Mouse (Mus musculus): Measurements from ENCODE around the gene Synrg.

Gene Synrg

DNA sequence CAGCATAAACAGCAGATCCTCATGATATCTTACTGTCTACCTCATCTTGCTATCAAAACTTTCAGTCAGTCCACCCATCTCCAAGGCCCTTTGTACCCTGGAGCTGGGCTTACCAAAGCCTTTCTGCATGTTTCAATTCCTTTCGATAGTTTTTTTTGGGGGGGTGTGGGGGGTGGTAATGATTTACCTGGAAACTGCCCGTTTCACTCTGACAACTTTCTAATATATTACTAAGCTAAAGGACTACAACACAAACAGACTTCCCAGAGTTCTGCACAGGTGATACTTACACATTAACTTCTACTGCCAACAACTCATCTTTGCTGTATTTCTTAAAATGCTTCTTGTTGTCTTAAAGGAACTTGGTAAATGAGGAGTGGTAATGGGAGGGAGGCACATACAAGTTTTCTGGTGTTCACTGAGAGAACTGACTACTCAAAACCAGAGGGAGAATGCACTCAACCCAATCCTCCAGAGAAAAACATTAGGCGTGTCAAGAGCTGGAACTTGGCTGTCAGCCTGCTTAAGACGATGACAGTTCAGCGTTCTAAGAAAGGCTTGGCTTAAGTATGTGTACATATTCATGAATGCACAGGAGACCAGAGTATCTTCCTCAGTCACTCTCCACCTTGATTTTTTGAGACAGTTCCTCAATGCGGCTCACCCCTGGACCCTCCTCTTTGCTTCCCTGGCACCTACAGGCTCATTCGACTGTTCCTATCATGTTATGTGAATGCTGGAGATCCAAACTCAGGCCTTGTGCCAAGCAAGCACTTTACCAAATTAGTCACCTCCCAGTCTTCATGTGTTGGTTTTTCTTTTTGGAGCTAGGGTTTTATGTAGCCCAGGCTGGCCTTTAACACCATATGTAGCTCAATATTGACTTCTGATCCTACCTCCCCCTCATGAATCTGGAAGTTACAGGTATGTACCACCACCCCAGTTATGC is 109.9 kb downstream of the Synrg start:
- no peak for DNase-seq (ENCODE audit: low spot score)

DNA sequence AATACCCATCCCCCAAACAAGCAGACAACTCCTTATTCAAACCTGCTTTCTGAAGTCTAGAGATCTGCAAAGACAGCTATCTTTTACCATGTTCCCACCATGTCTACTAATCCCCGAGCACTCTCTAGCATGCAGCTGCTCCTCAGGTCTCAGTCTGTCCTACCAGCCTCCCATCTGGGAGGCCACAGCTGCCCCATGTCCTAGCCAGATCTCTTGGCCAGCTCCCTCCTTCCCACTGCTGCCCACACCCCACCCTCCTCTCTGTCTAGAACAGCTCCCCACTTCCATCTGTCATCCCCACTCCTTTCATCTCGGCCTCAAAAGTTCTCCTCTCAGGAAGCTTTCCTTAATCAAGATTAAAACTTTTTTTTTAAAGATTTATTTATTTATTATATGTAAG is 112.8 kb downstream of the Synrg start:
- DNase-seq (ENCODE audit: low spot score) = no peak

DNA sequence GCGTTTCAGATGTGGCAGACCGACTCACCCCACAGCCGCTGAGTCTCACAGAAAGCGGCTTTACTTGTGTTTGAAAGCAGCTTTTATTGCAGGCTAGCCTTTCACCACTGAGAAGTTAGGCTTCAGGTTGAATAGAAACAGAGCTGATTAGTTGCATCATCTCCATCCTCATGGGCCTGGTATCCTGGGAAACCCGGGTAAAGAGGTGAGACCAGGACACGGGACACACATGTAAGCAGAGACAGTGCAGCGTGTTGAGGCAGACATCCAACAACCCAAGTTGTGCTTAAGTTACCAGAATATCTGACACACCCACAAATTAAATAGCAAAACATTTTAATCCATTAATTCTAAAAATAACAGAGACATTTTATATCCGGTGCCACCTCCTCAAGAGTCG is 114.4 kb downstream of the Synrg start:
- no peak for DNase-seq (ENCODE audit: low spot score)

DNA sequence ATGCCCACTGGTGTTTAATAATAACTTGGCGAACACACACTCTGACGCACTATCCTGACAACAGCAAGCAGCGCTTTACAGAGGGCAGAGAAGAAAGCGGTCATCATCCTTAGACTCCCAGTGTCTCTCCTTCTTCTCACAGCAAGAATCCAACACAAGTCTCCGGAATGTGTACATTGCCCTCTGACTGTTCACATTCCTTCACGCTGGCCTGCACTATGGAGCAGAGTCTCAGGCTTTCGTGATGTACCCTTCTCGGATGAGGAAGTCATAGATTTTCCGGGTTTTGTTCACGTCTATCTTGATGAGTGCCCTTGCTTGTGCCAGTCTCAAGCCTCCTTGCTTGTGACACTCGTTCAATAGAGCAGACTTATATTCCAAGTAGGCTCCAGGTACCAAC is 115.1 kb downstream of the Synrg start:
- no peak for DNase-seq (ENCODE audit: low spot score)

DNA sequence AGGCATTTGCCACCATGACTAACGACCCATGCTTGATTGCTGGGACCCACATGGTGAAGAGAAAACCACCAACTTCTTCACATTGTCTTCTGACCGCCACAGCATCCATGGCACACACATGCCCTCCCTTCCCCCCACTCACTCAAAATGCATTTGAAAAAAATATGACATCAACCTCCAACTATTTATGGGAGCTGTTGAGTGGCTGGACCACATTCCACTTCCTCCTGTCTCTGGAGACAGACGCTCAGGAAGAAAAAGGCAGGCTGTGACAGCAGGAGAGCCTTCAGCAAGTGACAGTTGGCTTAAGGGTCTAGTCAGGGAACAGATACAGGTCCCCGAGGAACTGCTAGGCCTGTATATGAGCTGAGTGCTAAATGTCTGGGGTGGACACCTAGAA is 115.7 kb downstream of the Synrg start:
- DNase-seq (ENCODE audit: low spot score) = no peak

DNA sequence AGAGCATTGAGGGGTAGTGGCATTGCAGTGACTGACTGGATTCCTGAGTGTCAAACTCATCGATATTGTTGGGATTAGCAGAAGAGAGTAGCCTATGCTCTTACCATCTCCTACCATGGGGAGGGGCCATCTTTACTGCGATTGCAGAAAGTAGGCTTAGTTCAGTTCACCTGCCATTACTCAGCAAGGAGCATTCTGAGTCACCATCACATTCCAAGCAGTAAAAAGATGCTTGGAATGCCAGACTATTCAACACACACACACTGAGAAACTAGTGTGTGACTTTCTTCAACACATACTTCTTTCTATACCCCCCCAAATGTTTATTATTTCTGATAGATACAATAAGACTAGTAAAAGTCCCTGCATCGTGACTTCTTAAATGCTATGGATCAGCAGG is 116.1 kb downstream of the Synrg start:
- no peak for DNase-seq (ENCODE audit: low spot score)

DNA sequence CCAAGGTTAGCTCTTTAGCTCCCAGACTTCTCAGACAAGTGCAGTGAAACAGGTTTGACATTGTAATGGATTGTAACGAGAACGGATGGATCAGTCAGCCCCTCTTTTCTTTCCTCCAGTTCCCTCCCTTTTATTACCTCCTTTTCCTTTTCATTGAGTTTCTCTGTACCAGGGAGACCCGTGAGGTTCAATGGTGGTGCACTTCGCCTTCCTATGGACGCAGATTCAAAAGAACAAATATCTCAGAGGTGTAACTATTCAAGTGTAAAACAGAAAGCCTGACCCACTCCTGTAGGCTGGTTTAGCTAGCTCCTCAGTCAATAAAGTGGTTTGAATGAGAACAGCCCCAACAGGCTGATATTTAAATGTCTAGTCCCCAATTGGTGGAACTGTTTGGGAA is 117.7 kb downstream of the Synrg start:
- no peak for DNase-seq (ENCODE audit: low spot score)

DNA sequence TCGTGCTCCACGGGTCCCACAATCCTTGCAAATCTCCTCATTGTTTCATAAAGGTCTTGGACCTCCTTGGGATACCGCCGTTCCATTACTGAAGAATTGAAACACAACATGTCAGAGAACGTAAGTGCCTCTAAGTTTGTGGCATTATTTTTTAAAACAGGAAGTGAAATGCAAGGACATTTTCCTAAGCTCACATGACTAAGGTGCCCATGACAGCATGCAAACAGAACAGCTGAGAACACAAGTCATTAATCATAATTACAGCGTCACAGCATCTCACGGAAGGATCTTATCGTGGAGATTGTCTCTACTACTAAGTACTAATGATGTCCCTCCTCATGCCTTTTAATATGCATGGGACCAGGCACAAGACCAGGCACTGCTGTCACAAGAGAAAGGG is 126.3 kb downstream of the Synrg start:
- DNase-seq (ENCODE audit: low spot score) = no peak

Data from c-Kit-positive CD71-positive TER-119-positive erythroid progenitor cells, embryonic 14.5 days (primary cell).